Mouse (Mus musculus) ES-Bruce4 (cell line): ENCODE data around the gene Rprml. TPM values are rescaled to one million over a fixed set of nuclear protein-coding genes. Genes with fewer than 3 reads are reported as not detected.
A peak's percentile ranks its signal among the peaks of the same experiment; 100 is the strongest.

ENCODE experiments used
- H3K27ac ChIP-seq: 2 replicates; pipeline ENCODE4 v1.5.1; 2012; ENCODE audit warnings: low read length, inconsistent platforms; ENCODE audit not compliant: insufficient read depth
- H3K27me3 ChIP-seq: 2 replicates; pipeline ENCODE4 v1.6.1; 2012; ENCODE audit warnings: mild to moderate bottlenecking, low read length, inconsistent platforms; ENCODE audit not compliant: control insufficient read depth, poor library complexity, insufficient read depth, severe bottlenecking
- H3K36me3 ChIP-seq: 2 replicates; pipeline ENCODE4 v1.6.1; 2012; ENCODE audit warnings: inconsistent platforms, mild to moderate bottlenecking, low read length, moderate library complexity; ENCODE audit not compliant: control insufficient read depth, poor library complexity, insufficient read depth, severe bottlenecking
- H3K4me1 ChIP-seq: one replicate; pipeline ENCODE4 v1.8.1; 2011; ENCODE audit warnings: low read length; ENCODE audit not compliant: control insufficient read depth, insufficient read depth
- H3K4me3 ChIP-seq: 2 replicates; pipeline ENCODE4 v1.5.1; 2011; ENCODE audit warnings: low read depth, mild to moderate bottlenecking, low read length
- H3K9ac ChIP-seq: 2 replicates; pipeline ENCODE4 v1.6.1; 2012; ENCODE audit warnings: low read depth, mild to moderate bottlenecking, inconsistent platforms; ENCODE audit not compliant: poor library complexity, severe bottlenecking
- H3K9me3 ChIP-seq: replicated peaks from 2 replicates; pipeline ENCODE4 v1.6.1; 2012; ENCODE audit warnings: mild to moderate bottlenecking, low read length, inconsistent platforms; ENCODE audit not compliant: control insufficient read depth, poor library complexity, insufficient read depth, severe bottlenecking
- CTCF ChIP-seq: IDR thresholded peaks from one replicate; pipeline ENCODE4 v1.8.1; 2011; ENCODE audit warnings: low read depth, low read length
- EP300 ChIP-seq: IDR thresholded peaks from 2 replicates; pipeline ENCODE4 v1.6.1; 2011; ENCODE audit warnings: low read depth, low read length; ENCODE audit not compliant: insufficient read depth
- POLR2A ChIP-seq: IDR thresholded peaks from one replicate; pipeline ENCODE4 v1.8.1; 2011; ENCODE audit warnings: low read length; ENCODE audit not compliant: insufficient read depth
- polyA plus RNA-seq: library from polyadenylated mRNA; stranded (reverse); fragments of >200 nt; gene quantifications from 2 replicates; pipeline ENCODE4 v1.2.4, GENCODE M21; 2011; ENCODE audit warnings: low read depth; ENCODE audit not compliant: missing spikeins, insufficient read depth, insufficient read length

Rprml gene
- not detected in 2 replicates for polyA plus RNA-seq

DNA sequence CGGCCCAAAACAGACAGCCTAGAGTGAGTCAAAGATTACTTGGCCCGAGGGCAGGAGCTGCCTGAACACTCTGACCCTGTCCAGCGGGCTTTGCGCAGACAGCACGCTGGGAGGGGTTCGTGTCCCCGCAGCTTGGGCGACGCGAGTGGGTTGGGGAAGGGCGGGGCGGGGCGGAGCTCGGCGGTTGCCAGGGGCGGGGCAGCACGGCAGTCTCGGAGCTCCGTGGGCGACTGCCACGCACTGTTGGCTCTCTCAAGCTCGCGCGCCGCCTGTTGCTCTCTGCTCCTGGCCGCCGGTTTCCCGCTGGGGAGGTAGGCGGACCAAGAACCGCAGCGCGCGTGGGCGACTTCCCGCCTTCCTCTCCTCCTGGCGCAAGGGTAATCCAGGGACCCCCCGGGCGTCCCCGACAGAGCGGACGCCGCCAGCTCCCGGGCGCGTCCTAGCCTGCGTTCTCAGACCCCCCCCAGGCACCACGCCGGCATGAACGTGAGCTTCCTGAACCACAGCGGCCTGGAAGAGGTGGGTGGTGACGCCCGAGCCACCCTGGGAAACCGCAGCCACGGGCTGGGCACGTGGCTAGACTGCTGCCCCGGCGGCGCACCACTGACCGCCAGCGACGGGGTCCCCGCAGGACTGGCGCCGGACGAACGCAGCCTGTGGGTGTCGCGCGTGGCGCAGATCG is at the start of gene Rprml:
Rprml (plus strand) TSS at position 270 of the 682 bp plus-strand sequence.
- Histone ChIP-seq H3K9ac (peak within 1 kb of the TSS; percentile 31; the same call in 1 of the 2 replicates), H3K9me3 (no peaks in the 10 kb centered on the region), H3K36me3 (no peaks in the 10 kb centered on the region), H3K27ac (no peak within 1 kb of the TSS), H3K27me3 (peaks cover 9% of the 10 kb centered on the region), H3K4me1 (no peaks in the 10 kb centered on the region), H3K4me3 (peak within 1 kb of the TSS; percentile 32)
- TF ChIP-seq CTCF (no peak), EP300 (no peak), POLR2A (no peak)

DNA sequence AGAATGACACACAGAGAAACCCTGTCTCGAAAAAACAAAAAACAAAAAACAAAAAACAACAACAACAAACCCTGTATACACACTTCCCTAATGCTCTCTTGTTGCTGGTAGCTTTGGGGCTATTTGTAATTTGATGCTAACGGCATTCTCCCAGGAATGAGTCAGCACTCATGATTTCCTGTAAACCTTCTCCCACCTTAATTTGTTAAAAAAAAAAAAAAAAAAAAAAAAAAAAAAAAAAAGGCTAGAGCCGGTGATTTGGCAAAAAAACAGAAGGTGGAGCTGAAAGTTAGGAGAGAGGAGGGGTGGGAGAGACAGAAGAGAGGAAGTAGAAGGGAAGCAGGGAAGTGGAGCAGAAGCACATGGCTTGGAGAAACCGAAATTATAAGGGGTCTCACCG is 42.8 kb upstream of the Rprml start:
- H3K4me3 ChIP-seq, result no peak overlapping the region
- H3K27ac ChIP-seq, result no peak overlapping the region; the same call in 1 of the 2 replicates
- H3K27me3 ChIP-seq, result no peaks in the 10 kb centered on the region; the same call in 1 of the 2 replicates
- TF ChIP-seq EP300 (no peak), POLR2A (no peak), CTCF (no peak)
- no peaks in the 10 kb centered on the region for H3K36me3 ChIP-seq
- H3K4me1 ChIP-seq, result peaks cover 2% of the 10 kb centered on the region
- no peak overlapping the region for H3K9ac ChIP-seq
- no peaks in the 10 kb centered on the region; the same call in 1 of the 2 replicates for H3K9me3 ChIP-seq

DNA sequence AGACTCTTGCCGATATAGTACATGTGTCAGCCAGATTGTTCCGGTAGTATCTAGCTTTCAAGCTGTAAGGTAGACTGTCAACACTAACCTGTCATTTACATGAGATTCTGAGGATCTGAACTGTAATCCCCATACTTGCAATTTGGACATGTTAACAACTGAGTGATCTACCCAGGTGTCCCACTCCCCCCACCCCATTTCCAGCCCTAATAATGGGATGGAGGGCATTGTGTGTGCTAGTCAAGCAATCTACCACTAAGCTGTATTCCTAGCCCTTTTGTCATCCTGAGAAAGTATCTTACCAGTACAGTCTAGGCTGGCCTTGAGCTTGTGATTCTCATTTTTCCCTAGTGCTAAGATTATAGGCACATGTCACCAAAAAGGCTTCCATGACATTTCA is 38.6 kb upstream of the Rprml start:
- peaks cover 2% of the 10 kb centered on the region for H3K4me1 ChIP-seq
- no peak overlapping the region for H3K4me3 ChIP-seq
- H3K9ac ChIP-seq, result no peak overlapping the region
- H3K27ac ChIP-seq, result no peak overlapping the region
- H3K36me3 ChIP-seq, result no peaks in the 10 kb centered on the region
- TF ChIP-seq POLR2A (no peak), EP300 (no peak)
- H3K9me3 ChIP-seq, result no peaks in the 10 kb centered on the region; the same call in 1 of the 2 replicates
- peaks cover 2% of the 10 kb centered on the region for H3K27me3 ChIP-seq

DNA sequence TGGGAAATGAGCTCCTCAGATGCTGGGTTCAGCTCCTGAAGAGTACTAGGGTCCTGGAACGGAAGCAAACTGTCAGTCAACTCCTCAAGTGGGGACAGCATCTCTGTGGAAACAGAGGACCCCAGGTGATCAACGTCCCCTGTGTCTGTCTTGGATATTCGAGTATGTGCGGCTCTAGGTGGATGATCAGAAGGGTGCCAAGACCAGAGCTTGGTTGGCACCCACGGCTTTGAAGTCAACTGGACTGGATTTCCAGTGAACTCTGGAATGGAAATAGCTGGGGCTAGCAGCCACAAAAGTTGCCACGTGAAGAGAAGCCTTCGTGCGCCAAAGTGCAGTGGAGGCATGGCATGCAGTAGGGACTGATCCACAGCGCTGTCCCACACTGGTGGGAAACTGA is 28.3 kb upstream of the Rprml start, which contains the start of gene Gm884:
Gm884 (minus strand) TSS at position 101 of the 400 bp plus-strand sequence.
- Histone ChIP-seq H3K9me3 (no peaks in the 10 kb centered on the region), H3K27me3 (peaks cover 2% of the 10 kb centered on the region; the same call in 1 of the 2 replicates), H3K4me1 (no peaks in the 10 kb centered on the region), H3K27ac (no peak within 1 kb of the TSS), H3K4me3 (no peak within 1 kb of the TSS), H3K9ac (no peak within 1 kb of the TSS), H3K36me3 (no peaks in the 10 kb centered on the region; the same call in 1 of the 2 replicates)
- TF ChIP-seq EP300 (no peak), CTCF (no peak), POLR2A (no peak)

DNA sequence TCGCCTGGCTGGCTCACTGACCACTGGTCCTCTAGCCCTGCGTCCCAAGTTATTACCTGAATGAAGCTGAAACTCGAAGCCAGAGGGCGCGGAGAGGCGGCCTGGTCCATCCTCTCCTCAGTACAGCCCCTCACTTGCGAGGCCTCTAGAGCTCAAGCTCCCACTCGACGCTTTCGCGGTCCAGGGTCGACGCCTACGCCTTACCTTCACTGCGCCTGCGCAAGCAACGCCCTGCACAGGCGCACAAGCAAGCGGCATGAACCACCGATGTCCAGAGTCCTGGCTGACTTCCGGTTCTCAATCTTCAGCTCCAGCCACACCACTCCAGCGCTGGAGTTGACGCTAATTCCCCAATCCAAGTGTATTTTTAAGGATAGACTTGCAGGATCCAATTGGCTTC is 21.9 kb upstream of the Rprml start:
- H3K9me3 ChIP-seq, result peaks cover 10% of the 10 kb centered on the region
- no peaks in the 10 kb centered on the region for H3K36me3 ChIP-seq
- no peaks in the 10 kb centered on the region for H3K4me1 ChIP-seq
- no peaks in the 10 kb centered on the region for H3K27me3 ChIP-seq
- H3K9ac ChIP-seq, result no peak overlapping the region
- no peak overlapping the region for H3K4me3 ChIP-seq
- H3K27ac ChIP-seq, result no peak overlapping the region
- TF ChIP-seq POLR2A, result no peak
- no peak for TF ChIP-seq EP300
- no peak for TF ChIP-seq CTCF

DNA sequence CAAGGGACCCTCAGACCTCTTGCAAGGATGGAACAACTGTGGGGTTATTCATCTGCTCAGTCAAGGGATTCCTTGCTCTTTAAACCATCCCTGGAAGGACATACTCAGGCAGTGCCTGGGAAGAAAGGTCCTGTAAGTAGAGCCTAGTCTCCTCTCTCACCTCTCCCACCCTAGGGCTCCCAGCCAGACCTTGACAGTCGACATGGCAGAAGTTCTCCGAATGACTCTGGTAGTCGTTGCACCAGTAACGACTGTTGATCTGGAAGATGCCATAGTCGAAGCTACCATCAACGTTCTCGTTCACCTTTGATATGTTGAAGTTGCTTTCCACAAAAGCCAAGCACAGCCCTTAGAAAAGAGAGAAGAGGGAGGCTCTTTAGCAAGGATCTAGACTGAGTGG is 14.6 kb upstream of the Rprml start:
- H3K36me3 ChIP-seq, result no peaks in the 10 kb centered on the region
- H3K9ac ChIP-seq, result no peak overlapping the region
- no peaks in the 10 kb centered on the region for H3K27me3 ChIP-seq
- 0 out of 2 replicates have a peak, but pooled peaks cover 3% of the 10 kb centered on the region for H3K9me3 ChIP-seq
- TF ChIP-seq EP300 (no peak), CTCF (no peak), POLR2A (no peak)
- H3K4me1 ChIP-seq, result no peaks in the 10 kb centered on the region
- no peak overlapping the region for H3K4me3 ChIP-seq
- no peak overlapping the region for H3K27ac ChIP-seq
